Mouse (Mus musculus) MEL (cell line): ENCODE results near the gene Wdr45. TPM values are rescaled to one million over a fixed set of nuclear protein-coding genes. Genes with fewer than 3 reads are reported as not detected.

Experiments used
- DNase-seq: peaks from one replicate; pipeline ENCODE4 v3.0.0; 2011; ENCODE audit warnings: low read depth, low spot score
- H3K27ac ChIP-seq: 2 replicates; pipeline ENCODE4 v1.5.1; 2012; ENCODE audit warnings: low read depth, mild to moderate bottlenecking, control low read depth, low read length, moderate library complexity; ENCODE audit not compliant: control insufficient read depth
- H3K27me3 ChIP-seq, 2 experiments: fragments of 150-350 bp in 1 of 2; sonication (generic) in 1 of 2; 2 replicates each; pipeline ENCODE4 v1.6.1; 2012; ENCODE audit warnings: low read length in 2 of 2, mild to moderate bottlenecking in 2 of 2, improper control_type of control experiment in 1 of 2, moderate library complexity in 1 of 2; ENCODE audit not compliant: insufficient read depth in 2 of 2, control insufficient read depth in 1 of 2
- H3K36me3 ChIP-seq, 2 experiments: 2 replicates each; pipeline ENCODE4 v1.6.1; 2012 to 2014; ENCODE audit warnings: low read length in 2 of 2, improper control_type of control experiment in 1 of 2, inconsistent platforms in 1 of 2, mild to moderate bottlenecking in 1 of 2; ENCODE audit not compliant: insufficient read depth in 2 of 2, control insufficient read depth in 1 of 2
- H3K4me1 ChIP-seq, 2 experiments: fragments of 150-350 bp in 1 of 2; sonication (generic) in 1 of 2; 2 replicates each; pipeline ENCODE4 v1.6.1; 2012; ENCODE audit warnings: low read length in 2 of 2, improper control_type of control experiment in 1 of 2, mild to moderate bottlenecking in 1 of 2; ENCODE audit not compliant: insufficient read depth in 2 of 2, control insufficient read depth in 1 of 2
- H3K4me3 ChIP-seq, 2 experiments: fragments of 150-350 bp in 1 of 2; sonication (generic) in 1 of 2; 2 replicates each; pipeline ENCODE4 v1.5.1; 2012; ENCODE audit warnings: low read depth in 2 of 2, low read length in 2 of 2, mild to moderate bottlenecking in 2 of 2, moderate library complexity in 2 of 2, control low read depth in 1 of 2, improper control_type of control experiment in 1 of 2; ENCODE audit not compliant: control insufficient read depth in 1 of 2, insufficient read depth in 1 of 2
- H3K79me2 ChIP-seq: 2 replicates; pipeline ENCODE4 v1.6.1; 2012; ENCODE audit warnings: mild to moderate bottlenecking, low read length, moderate library complexity; ENCODE audit not compliant: control insufficient read depth, poor library complexity, insufficient read depth
- H3K9ac ChIP-seq: 2 replicates; pipeline ENCODE4 v1.6.1; 2012; ENCODE audit warnings: low read depth, mild to moderate bottlenecking, control low read depth, low read length, moderate library complexity; ENCODE audit not compliant: control insufficient read depth, poor library complexity, severe bottlenecking
- H3K9me3 ChIP-seq: fragments of 150-350 bp; sonication (generic); replicated peaks from 2 replicates; pipeline ENCODE4 v1.6.1; 2012; ENCODE audit warnings: mild to moderate bottlenecking, low read length, improper control_type of control experiment, moderate library complexity; ENCODE audit not compliant: insufficient read depth
- CHD1 ChIP-seq: IDR thresholded peaks from 2 replicates; pipeline ENCODE4 v1.6.1; 2012; ENCODE audit warnings: low read depth, mild to moderate bottlenecking, inconsistent platforms, low read length, improper control_type of control experiment
- CHD2 ChIP-seq: IDR thresholded peaks from 2 replicates; pipeline ENCODE4 v1.6.1; 2011; ENCODE audit warnings: low read length, improper control_type of control experiment
- CTCF ChIP-seq, 3 experiments: IDR thresholded peaks in 2 of 3; conservative IDR thresholded peaks in 1 of 3; 2 replicates each; pipeline ENCODE4 v1.5.1; 2011 to 2012; ENCODE audit warnings: low read length in 3 of 3, low read depth in 2 of 3, mild to moderate bottlenecking in 2 of 3, improper control_type of control experiment in 1 of 3, inconsistent platforms in 1 of 3, mixed read lengths in 1 of 3, moderate library complexity in 1 of 3; ENCODE audit not compliant: control insufficient read depth in 1 of 3, insufficient read depth in 1 of 3, poor library complexity in 1 of 3, severe bottlenecking in 1 of 3
- E2F4 ChIP-seq: IDR thresholded peaks from 2 replicates; pipeline ENCODE4 v1.6.1; 2011; ENCODE audit warnings: low read depth, low read length, improper control_type of control experiment, borderline replicate concordance
- ELF1 ChIP-seq: IDR thresholded peaks from 2 replicates; pipeline ENCODE4 v1.6.1; 2014; ENCODE audit warnings: low read depth, mild to moderate bottlenecking, inconsistent platforms, low read length, improper control_type of control experiment, moderate library complexity
- EP300 ChIP-seq, 2 experiments: IDR thresholded peaks; 2 replicates each; pipeline ENCODE4 v1.6.1; 2011; ENCODE audit warnings: improper control_type of control experiment in 2 of 2, low read length in 2 of 2, low read depth in 1 of 2, mild to moderate bottlenecking in 1 of 2
- ETS1 ChIP-seq: IDR thresholded peaks from 2 replicates; pipeline ENCODE4 v1.6.1; 2012; ENCODE audit warnings: low read depth, mild to moderate bottlenecking, inconsistent platforms, low read length, improper control_type of control experiment, moderate library complexity
- GABPA ChIP-seq: IDR thresholded peaks from 2 replicates; pipeline ENCODE4 v1.6.1; 2012; ENCODE audit warnings: low read depth, mild to moderate bottlenecking, inconsistent platforms, low read length, improper control_type of control experiment, moderate library complexity
- GATA1 ChIP-seq: IDR thresholded peaks from 2 replicates; pipeline ENCODE4 v1.6.1; 2011; ENCODE audit warnings: low read depth, low read length, improper control_type of control experiment
- HCFC1 ChIP-seq: IDR thresholded peaks from 2 replicates; pipeline ENCODE4 v1.6.1; 2012; ENCODE audit warnings: low read depth, mild to moderate bottlenecking, inconsistent platforms, low read length, improper control_type of control experiment, moderate library complexity
- JUND ChIP-seq: IDR thresholded peaks from 2 replicates; pipeline ENCODE4 v1.6.1; 2011; ENCODE audit warnings: low read depth, mild to moderate bottlenecking, improper control_type of control experiment, low read length
- KAT2A ChIP-seq: conservative IDR thresholded peaks from 2 replicates; pipeline ENCODE4 v1.6.1; 2012; ENCODE audit warnings: low read depth, low read length, improper control_type of control experiment, inconsistent platforms
- MAFK ChIP-seq: IDR thresholded peaks from 2 replicates; pipeline ENCODE4 v1.6.1; 2011; ENCODE audit warnings: low read depth, mild to moderate bottlenecking, low read length, improper control_type of control experiment, borderline replicate concordance
- MAX ChIP-seq: IDR thresholded peaks from 2 replicates; pipeline ENCODE4 v1.6.1; 2011; ENCODE audit warnings: low read length, improper control_type of control experiment
- MAZ ChIP-seq: IDR thresholded peaks from 2 replicates; pipeline ENCODE4 v1.6.1; 2012; ENCODE audit warnings: low read depth, mild to moderate bottlenecking, inconsistent platforms, low read length, improper control_type of control experiment
- MXI1 ChIP-seq: IDR thresholded peaks from 2 replicates; pipeline ENCODE4 v1.6.1; 2011; ENCODE audit warnings: mild to moderate bottlenecking, low read depth, low read length, improper control_type of control experiment
- MYB ChIP-seq: IDR thresholded peaks from 2 replicates; pipeline ENCODE4 v1.6.1; 2011; ENCODE audit warnings: mild to moderate bottlenecking, low read depth, low read length, improper control_type of control experiment
- MYC ChIP-seq: IDR thresholded peaks from 2 replicates; pipeline ENCODE4 v1.6.1; 2011; ENCODE audit warnings: low read depth, mild to moderate bottlenecking, low read length, improper control_type of control experiment, moderate library complexity
- NRF1 ChIP-seq: IDR thresholded peaks from 2 replicates; pipeline ENCODE4 v1.6.1; 2014; ENCODE audit warnings: low read depth, mild to moderate bottlenecking, inconsistent platforms, low read length, improper control_type of control experiment, moderate library complexity; ENCODE audit not compliant: poor library complexity, insufficient read depth, severe bottlenecking
- POLR2A ChIP-seq, 2 experiments: IDR thresholded peaks; 2 replicates each; pipeline ENCODE4 v1.6.1; 2011 to 2012; ENCODE audit warnings: low read length in 2 of 2, mild to moderate bottlenecking in 2 of 2, control low read depth in 1 of 2, improper control_type of control experiment in 1 of 2, low read depth in 1 of 2, moderate library complexity in 1 of 2; ENCODE audit not compliant: control insufficient read depth in 1 of 2, insufficient read depth in 1 of 2, poor library complexity in 1 of 2
- POLR2AphosphoS5 ChIP-seq: IDR thresholded peaks from 2 replicates; pipeline ENCODE4 v1.6.1; 2012; ENCODE audit warnings: low read depth, borderline replicate concordance, mild to moderate bottlenecking, inconsistent platforms, low read length, moderate library complexity, mixed read lengths
- SIN3A ChIP-seq: IDR thresholded peaks from 2 replicates; pipeline ENCODE4 v1.6.1; 2012; ENCODE audit warnings: low read length, improper control_type of control experiment, inconsistent platforms
- SMC3 ChIP-seq: IDR thresholded peaks from 2 replicates; pipeline ENCODE4 v1.6.1; 2011; ENCODE audit warnings: low read depth, low read length, improper control_type of control experiment
- TAL1 ChIP-seq: IDR thresholded peaks from 2 replicates; pipeline ENCODE4 v1.6.1; 2012; ENCODE audit warnings: mild to moderate bottlenecking, inconsistent platforms, low read length, moderate library complexity, mixed read lengths
- TBP ChIP-seq: IDR thresholded peaks from 2 replicates; pipeline ENCODE4 v1.8.0; 2011; ENCODE audit warnings: low read depth, low read length, improper control_type of control experiment
- TCF12 ChIP-seq: IDR thresholded peaks from 2 replicates; pipeline ENCODE4 v1.6.1; 2014; ENCODE audit warnings: low read depth, mild to moderate bottlenecking, inconsistent platforms, low read length, improper control_type of control experiment, moderate library complexity
- ZC3H11A ChIP-seq: IDR thresholded peaks from 2 replicates; pipeline ENCODE4 v1.6.1; 2012; ENCODE audit warnings: low read depth, mild to moderate bottlenecking, inconsistent platforms, low read length, improper control_type of control experiment
- ZKSCAN1 ChIP-seq: IDR thresholded peaks from 2 replicates; pipeline ENCODE4 v1.6.1; 2012; ENCODE audit warnings: low read depth, mild to moderate bottlenecking, inconsistent platforms, low read length, improper control_type of control experiment, moderate library complexity
- ZMIZ1 ChIP-seq: IDR thresholded peaks from 2 replicates; pipeline ENCODE4 v1.6.1; 2012; ENCODE audit warnings: low read depth, mild to moderate bottlenecking, inconsistent platforms, low read length, improper control_type of control experiment, moderate library complexity
- polyA plus RNA-seq, 2 experiments: library from polyadenylated mRNA; stranded (reverse) in 1 of 2; unstranded in 1 of 2; fragments of >175 nt in 1 of 2; fragments of >200 nt in 1 of 2; gene quantifications; 2 replicates each; pipeline versions ENCODE4 v1.2.1 to v1.2.4; 2012; ENCODE audit warnings: low replicate concordance in 2 of 2, low read depth in 1 of 2; ENCODE audit not compliant: insufficient read length in 2 of 2, insufficient read depth in 1 of 2, missing spikeins in 1 of 2
- total RNA-seq: library from RNA; depleted of rRNA; stranded (reverse); fragments of 300-350 nt; gene quantifications from 2 replicates; pipeline ENCODE4 v1.2.3, GENCODE M21; 2012

Wdr45 gene
- total and polyA plus RNA-seq, 3 experiments = 13.9 to 36.1 TPM; not detected in 1

DNA sequence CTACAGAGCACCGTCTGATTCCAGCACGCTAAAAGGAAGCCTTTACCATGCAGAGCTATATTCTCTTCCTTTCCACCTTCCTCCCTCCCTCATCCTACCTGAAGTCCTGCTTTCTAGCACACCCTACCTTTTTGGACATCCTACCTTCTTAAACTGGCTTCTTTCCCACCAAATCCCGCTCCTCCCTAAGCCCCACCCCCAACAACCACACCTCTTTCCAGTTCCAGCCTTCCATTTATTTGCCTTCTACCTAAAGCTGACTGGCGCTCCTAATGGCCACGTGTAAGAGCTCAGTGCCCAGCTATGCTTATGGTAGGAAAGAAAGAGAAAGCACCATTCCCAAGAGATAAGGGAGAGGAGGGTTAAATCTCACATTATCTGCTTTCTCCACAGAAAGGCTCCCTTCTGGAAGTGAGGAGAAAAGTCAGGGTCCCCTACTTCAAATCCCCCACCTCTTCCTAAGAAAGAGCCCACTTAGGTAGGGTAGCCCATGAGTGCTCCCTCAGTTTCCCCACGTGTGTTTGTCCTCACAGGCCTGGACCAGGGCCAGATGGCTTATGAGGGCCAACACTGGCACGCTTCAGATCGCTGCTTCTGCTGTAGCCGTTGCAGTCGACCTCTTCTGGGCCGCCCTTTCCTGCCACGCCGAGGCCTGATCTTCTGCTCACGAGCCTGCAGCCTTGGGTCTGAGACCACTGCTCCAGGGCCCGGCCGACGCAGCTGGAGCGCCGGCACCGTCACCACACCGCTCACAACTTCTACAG, 48.2 kb upstream of the Wdr45 start:
- TF ChIP-seq CTCF (IDR thresholded peaks at IDR 0.05 in 2 of 3, conservative IDR thresholded peaks at IDR 0.05 in 1 of 3; ENCODE audit: control insufficient read depth in 1 of 3, insufficient read depth in 1 of 3, low read depth in 2 of 3, low read length in 3 of 3, poor library complexity in 1 of 3, severe bottlenecking in 1 of 3) = no peak
- no peak for TF ChIP-seq ZKSCAN1
- TF ChIP-seq MYC = no peak
- TF ChIP-seq TAL1 = no peak
- no peak for TF ChIP-seq EP300 (IDR thresholded peaks at IDR 0.05; ENCODE audit: low read depth in 1 of 2, low read length in 2 of 2)
- TF ChIP-seq MXI1 = no peak
- TF ChIP-seq POLR2A (IDR thresholded peaks at IDR 0.05; ENCODE audit: control insufficient read depth in 1 of 2, insufficient read depth in 1 of 2, low read depth in 1 of 2, low read length in 2 of 2, poor library complexity in 1 of 2) = no peak
- H3K27me3 ChIP-seq = no peaks in the 10 kb centered on the region
- H3K9ac ChIP-seq = no peak overlapping the region
- DNase-seq = no peak
- H3K9me3 ChIP-seq = no peaks in the 10 kb centered on the region
- peaks cover 4% of the 10 kb centered on the region; the same call in 1 of the 2 replicates for H3K79me2 ChIP-seq
- H3K4me1 ChIP-seq = peaks cover 0 to 2% of the 10 kb centered on the region in 2 experiments; a peak in 1 of 4 replicates
- H3K36me3 ChIP-seq = peaks cover 0 to 4% of the 10 kb centered on the region in 2 experiments; a peak in 2 of 4 replicates
- no peak overlapping the region for H3K4me3 ChIP-seq
- no peak overlapping the region for H3K27ac ChIP-seq

DNA sequence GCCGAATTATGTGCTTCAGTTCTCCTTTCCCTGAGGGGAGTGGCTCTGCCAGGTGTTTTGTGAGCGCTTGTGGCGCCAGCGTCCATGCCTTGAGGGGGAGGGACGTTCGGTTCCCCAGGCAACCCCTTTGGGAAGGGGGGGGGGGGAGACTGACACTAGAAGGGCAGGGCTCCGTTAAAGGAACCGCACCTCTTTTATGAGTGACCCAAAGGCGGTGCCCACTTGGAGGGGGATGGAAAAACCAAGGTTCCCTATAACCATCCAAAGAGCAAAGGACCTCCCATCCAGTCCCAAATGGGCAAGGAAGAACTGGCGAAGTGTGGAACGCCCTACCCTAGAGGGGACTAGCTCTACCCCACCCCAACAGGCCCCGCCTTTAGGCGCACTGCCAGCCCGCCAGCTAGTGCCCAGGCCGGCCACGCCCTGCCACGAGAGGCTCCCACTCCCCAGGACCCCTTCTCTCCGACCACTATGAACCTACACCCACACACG, 43.7 kb upstream of the Wdr45 start:
- Histone ChIP-seq H3K4me1 (peaks cover 11 to 25% of the 10 kb centered on the region in 2 experiments), H3K79me2 (peaks cover 5% of the 10 kb centered on the region; the same call in 1 of the 2 replicates), H3K9me3 (no peaks in the 10 kb centered on the region), H3K27ac (peak overlapping the region; percentile 75), H3K4me3 (peak overlapping the region; percentile 65 to 79), H3K36me3 (peaks cover 0 to 22% of the 10 kb centered on the region in 2 experiments; a peak in 2 of 4 replicates), H3K27me3 (no peaks in the 10 kb centered on the region), H3K9ac (peak overlapping the region; percentile 74)
- peak; percentile 89 for DNase-seq
- TF ChIP-seq POLR2AphosphoS5 (no peak), HCFC1 (peak; percentile 38), TAL1 (no peak), E2F4 (peak; percentile 58; the same call in 1 of the 2 replicates), CTCF (IDR thresholded peaks at IDR 0.05 in 2 of 3, conservative IDR thresholded peaks at IDR 0.05 in 1 of 3; ENCODE audit: control insufficient read depth in 1 of 3, insufficient read depth in 1 of 3, low read depth in 2 of 3, low read length in 3 of 3, poor library complexity in 1 of 3, severe bottlenecking in 1 of 3) (no peak), JUND (no peak), ZC3H11A (no peak), CHD2 (no peak), MYC (no peak), EP300 (IDR thresholded peaks at IDR 0.05; ENCODE audit: low read depth in 1 of 2, low read length in 2 of 2) (no peak; a peak in 1 of 4 replicates), MAZ (peak; percentile 47; the same call in 1 of the 2 replicates), TCF12 (no peak; the same call in none of the 2 replicates), ZMIZ1 (no peak), GABPA (no peak), POLR2A (IDR thresholded peaks at IDR 0.05; ENCODE audit: control insufficient read depth in 1 of 2, insufficient read depth in 1 of 2, low read depth in 1 of 2, low read length in 2 of 2, poor library complexity in 1 of 2) (no peak), MYB (no peak), ETS1 (no peak; the same call in 1 of the 2 replicates), CHD1 (no peak), SIN3A (peak; percentile 84), TBP (no peak; the same call in 1 of the 2 replicates), SMC3 (no peak), MAX (peak; percentile 13; the same call in 1 of the 2 replicates), MAFK (no peak), KAT2A (no peak), ELF1 (no peak), GATA1 (no peak), NRF1 (no peak)
